Mouse (Mus musculus) liver, embryonic 16.5 days (tissue): ENCODE measurements around the gene Thra. TPM values are rescaled to one million over a fixed set of nuclear protein-coding genes. Genes with fewer than 3 reads are reported as not detected.
"Not testable (repeated sequence)": the region's sequence is repeated elsewhere in the genome, so short reads cannot be mapped to it uniquely, and the experiment has no call there.

Experiments used
- ATAC-seq: fragments of 200-750 bp; cut with Nextera tagmentation; 2 replicates; pipeline ENCODE4 v1.8.0; 2017; ENCODE audit warnings: low read depth, mild to moderate bottlenecking, moderate number of reproducible peaks, moderate library complexity
- H3K27ac ChIP-seq: fragments of 300-500 bp; sonication (generic); 2 replicates; pipeline ENCODE4 v1.5.1; 2014; ENCODE audit warnings: mild to moderate bottlenecking, low read length
- H3K27me3 ChIP-seq: fragments of 300-500 bp; sonication (generic); 2 replicates; pipeline ENCODE4 v1.6.1; 2014; ENCODE audit warnings: low read depth, low read length, mixed read lengths; ENCODE audit not compliant: control insufficient read depth, insufficient read depth
- H3K36me3 ChIP-seq: fragments of 300-500 bp; sonication (generic); 2 replicates; pipeline ENCODE4 v1.6.1; 2014; ENCODE audit warnings: mild to moderate bottlenecking; ENCODE audit not compliant: control insufficient read depth, insufficient read depth
- H3K4me1 ChIP-seq: fragments of 300-500 bp; sonication (generic); 2 replicates; pipeline ENCODE4 v1.6.1; 2014; ENCODE audit warnings: low read depth, low read length, mixed read lengths; ENCODE audit not compliant: control insufficient read depth
- H3K4me2 ChIP-seq: fragments of 300-500 bp; sonication (generic); 2 replicates; pipeline ENCODE4 v1.6.1; 2014; ENCODE audit warnings: low read depth, low read length, mixed read lengths
- H3K4me3 ChIP-seq: fragments of 300-500 bp; sonication (generic); 2 replicates; pipeline ENCODE4 v1.5.1; 2014; ENCODE audit warnings: low read depth, mild to moderate bottlenecking, low read length
- H3K9ac ChIP-seq: fragments of 300-500 bp; sonication (generic); 2 replicates; pipeline ENCODE4 v1.6.1; 2014; ENCODE audit warnings: low read depth, low read length
- H3K9me3 ChIP-seq: fragments of 300-500 bp; sonication (generic); replicated peaks from 2 replicates; pipeline ENCODE4 v1.6.1; 2016; ENCODE audit warnings: low read length; ENCODE audit not compliant: control insufficient read depth
- WGBS: fragments of 180-500 bp; shearing (Covaris S2); extraction: QIAGEN DNeasy Blood & Tissue Kit; methylation state at CpG from one replicate; pipeline ENCODE4 v1.1.7; 2014; ENCODE audit not compliant: insufficient replicate concordance; 5-methylcytosine and 5-hydroxymethylcytosine counted together
- polyA plus RNA-seq: library from polyadenylated mRNA; unstranded; fragments of >200 nt; fragmentation: Nextera tagmentation; extraction: Ambion mirVana; gene quantifications from 2 replicates; pipeline ENCODE4 v1.2.1, GENCODE M21; 2015

Thra gene
- polyA plus RNA-seq, 1 experiment from 2014 or later, result 7.7 TPM

- H3K36me3 ChIP-seq, result no peaks in the 10 kb centered on the region; the same call in 1 of the 2 replicates
- H3K9me3 ChIP-seq, result peaks cover 3% of the 10 kb centered on the region; the same call in 1 of the 2 replicates
- H3K27ac ChIP-seq, result no peak overlapping the region
- no peak for ATAC-seq
- no peak overlapping the region for H3K4me2 ChIP-seq
- WGBS, result 59% methylated on average over 4 of the region's 4 CpGs
- H3K9ac ChIP-seq, result no peak overlapping the region
- H3K4me3 ChIP-seq, result no peak overlapping the region
- peaks cover 9% of the 10 kb centered on the region for H3K4me1 ChIP-seq
- H3K27me3 ChIP-seq, result no peaks in the 10 kb centered on the region
These were observed 9.7 kb upstream of the Thra start for GRCm38 (mm10) chr11:98730727-98731126.

- no peak overlapping the region for H3K27ac ChIP-seq
- no peaks in the 10 kb centered on the region for H3K27me3 ChIP-seq
- 54% methylated on average over 5 of the region's 5 CpGs for WGBS
- H3K9ac ChIP-seq, result no peak overlapping the region
- no peak overlapping the region for H3K4me2 ChIP-seq
- H3K4me1 ChIP-seq, result peaks cover 9% of the 10 kb centered on the region
- no peak overlapping the region for H3K4me3 ChIP-seq
- H3K36me3 ChIP-seq, result no peaks in the 10 kb centered on the region; the same call in 1 of the 2 replicates
- H3K9me3 ChIP-seq, result peaks cover 3% of the 10 kb centered on the region; the same call in 1 of the 2 replicates
- ATAC-seq, result no peak
These were observed 9.3 kb upstream of the Thra start for GRCm38 (mm10) chr11:98731134-98731533.

GRCm38 (mm10) chr11:98734020-98734419 lies 6.4 kb upstream of the Thra start:
- no peaks in the 10 kb centered on the region for H3K36me3 ChIP-seq

GRCm38 (mm10) chr11:98735111-98735510 lies 5.3 kb upstream of the Thra start:
- no peak for ATAC-seq
- peaks cover 3% of the 10 kb centered on the region; the same call in 1 of the 2 replicates for H3K9me3 ChIP-seq
- H3K9ac ChIP-seq, result no peak overlapping the region
- no peak overlapping the region for H3K4me3 ChIP-seq
- peaks cover 20% of the 10 kb centered on the region for H3K4me1 ChIP-seq
- H3K27ac ChIP-seq, result no peak overlapping the region
- 82% methylated on average over 4 of the region's 4 CpGs for WGBS
- H3K36me3 ChIP-seq, result no peaks in the 10 kb centered on the region
- no peak overlapping the region for H3K4me2 ChIP-seq
- no peaks in the 10 kb centered on the region for H3K27me3 ChIP-seq

More at GRCm38 (mm10) chr11:98734020-98734419, 6.4 kb upstream of the Thra start:
- Histone ChIP-seq H3K27me3 (no peaks in the 10 kb centered on the region), H3K9ac (no peak overlapping the region), H3K4me3 (no peak overlapping the region), H3K4me1 (peaks cover 12% of the 10 kb centered on the region), H3K4me2 (no peak overlapping the region), H3K27ac (no peak overlapping the region), H3K9me3 (peaks cover 3% of the 10 kb centered on the region; the same call in 1 of the 2 replicates)
- WGBS, result 71% methylated on average over 3 of the region's 3 CpGs
- ATAC-seq, result no peak

GRCm38 (mm10) chr11:98736176-98736575 lies 4.3 kb upstream of the Thra start:
- WGBS, result 71% methylated on average over 1 of the region's 1 CpGs
- ATAC-seq, result no peak
- H3K36me3 ChIP-seq, result no peaks in the 10 kb centered on the region
- H3K9me3 ChIP-seq, result peaks cover 3% of the 10 kb centered on the region; the same call in 1 of the 2 replicates
- no peaks in the 10 kb centered on the region for H3K27me3 ChIP-seq
- H3K4me2 ChIP-seq, result no peak overlapping the region
- no peak overlapping the region for H3K4me3 ChIP-seq
- H3K27ac ChIP-seq, result no peak overlapping the region
- H3K9ac ChIP-seq, result no peak overlapping the region
- H3K4me1 ChIP-seq, result peaks cover 29% of the 10 kb centered on the region

GRCm38 (mm10) chr11:98737220-98737619 lies 3.2 kb upstream of the Thra start:
- H3K9ac ChIP-seq, H3K9me3 ChIP-seq, H3K4me3 ChIP-seq, H3K4me2 ChIP-seq, H3K36me3 ChIP-seq, ATAC-seq, H3K27ac ChIP-seq, H3K27me3 ChIP-seq: not testable (repeated sequence)
- 58% methylated on average over 2 of the region's 2 CpGs for WGBS
- H3K4me1 ChIP-seq, result peaks cover 29% of the 10 kb centered on the region

- H3K36me3 ChIP-seq, result no peaks in the 10 kb centered on the region
- peaks cover 3% of the 10 kb centered on the region; the same call in 1 of the 2 replicates for H3K9me3 ChIP-seq
- H3K9ac ChIP-seq, result no peak overlapping the region
- H3K4me3 ChIP-seq, result no peak overlapping the region
- peaks cover 42% of the 10 kb centered on the region for H3K4me1 ChIP-seq
- no peak overlapping the region for H3K27ac ChIP-seq
- 47% methylated on average over 4 of the region's 4 CpGs for WGBS
- H3K27me3 ChIP-seq, result no peaks in the 10 kb centered on the region
- peak overlapping the region; percentile 15; the same call in 1 of the 2 replicates for H3K4me2 ChIP-seq
- no peak for ATAC-seq
These were observed 2.0 kb upstream of the Thra start for GRCm38 (mm10) chr11:98738428-98738911.

GRCm38 (mm10) chr11:98738925-98739324 lies 1.5 kb upstream of the Thra start:
- Histone ChIP-seq H3K4me3 (no peak overlapping the region), H3K36me3 (no peaks in the 10 kb centered on the region), H3K9ac (no peak overlapping the region), H3K27me3 (no peaks in the 10 kb centered on the region), H3K4me1 (peaks cover 46% of the 10 kb centered on the region), H3K4me2 (peak overlapping the region; percentile 15; the same call in 1 of the 2 replicates), H3K9me3 (peaks cover 3% of the 10 kb centered on the region; the same call in 1 of the 2 replicates), H3K27ac (no peak overlapping the region)
- ATAC-seq, result no peak
- 33% methylated on average over 9 of the region's 9 CpGs for WGBS

- H3K9ac ChIP-seq, result peak overlapping the region; percentile 84; the same call in 1 of the 2 replicates
- H3K9me3 ChIP-seq, result no peaks in the 10 kb centered on the region
- ATAC-seq, result no peak
- 18% methylated on average over 8 of the region's 8 CpGs for WGBS
- H3K27me3 ChIP-seq, result no peaks in the 10 kb centered on the region
- H3K4me2 ChIP-seq, result peak overlapping the region; percentile 93
- peaks cover 57% of the 10 kb centered on the region for H3K4me1 ChIP-seq
- H3K36me3 ChIP-seq, result no peaks in the 10 kb centered on the region
- peak overlapping the region; percentile 85 for H3K4me3 ChIP-seq
- peak overlapping the region; percentile 74 for H3K27ac ChIP-seq
These were observed 429 bp upstream of the Thra start for GRCm38 (mm10) chr11:98740026-98740392.
